Mouse (Mus musculus): Measurements from ENCODE around the gene Gm13696. TPM values are rescaled to one million over a fixed set of nuclear protein-coding genes. Genes with fewer than 3 reads are reported as not detected.
A peak's percentile ranks its signal among the peaks of the same experiment; 100 is the strongest.
"Not testable (repeated sequence)": the region's sequence is repeated elsewhere in the genome, so short reads cannot be mapped to it uniquely, and the experiment has no call there.

The Gm13696 gene
- not detected in 2 replicates for polyA plus RNA-seq (2016; fragmentation: Nextera tagmentation; extraction: Ambion mirVana)

- not testable (repeated sequence) for ATAC-seq (ENCODE audit: insufficient number of reproducible peaks, insufficient read depth, low FRiP score, low TSS enrichment, low read depth); H3K9me3 ChIP-seq; H3K4me2 ChIP-seq; H3K27me3 ChIP-seq; H3K36me3 ChIP-seq; H3K9ac ChIP-seq (replicated peaks); H3K27ac ChIP-seq; H3K4me3 ChIP-seq (replicated peaks); H3K4me1 ChIP-seq (replicated peaks)
- no CpG with 5 or more reads among the region's 6 CpGs for WGBS
These were observed at the start of gene Gm13696 for GRCm38 (mm10) chr2:83972823-83973222. Gene Gm13696 (plus strand): TSS chr2:83973123.

GRCm38 (mm10) chr2:83929478-83930088, 43.3 kb upstream of the Gm13696 start:
- WGBS, result 55% methylated on average over 2 of the region's 2 CpGs
- H3K27ac ChIP-seq, result no peak overlapping the region
- no peaks in the 10 kb centered on the region for H3K4me1 ChIP-seq (replicated peaks)
- H3K9ac ChIP-seq (replicated peaks), result no peak overlapping the region
- H3K9me3 ChIP-seq, result no peaks in the 10 kb centered on the region
- no peaks in the 10 kb centered on the region for H3K36me3 ChIP-seq
- no peaks in the 10 kb centered on the region for H3K27me3 ChIP-seq
- ATAC-seq (ENCODE audit: insufficient number of reproducible peaks, insufficient read depth, low FRiP score, low TSS enrichment, low read depth), result no peak
- H3K4me3 ChIP-seq (replicated peaks), result no peak overlapping the region
- H3K4me2 ChIP-seq, result no peak overlapping the region

GRCm38 (mm10) chr2:83940931-83941361, 32.0 kb upstream of the Gm13696 start, which contains the start of gene Zswim2:
Gene Zswim2 (minus strand): TSS chr2:83941228.
- H3K27me3 ChIP-seq, result no peaks in the 10 kb centered on the region
- H3K9ac ChIP-seq (replicated peaks), result 0 out of 2 replicates have a peak within 1 kb of the TSS, but pooled peaks have one; percentile 27
- no peak within 1 kb of the TSS for H3K27ac ChIP-seq
- H3K4me1 ChIP-seq (replicated peaks), result peaks cover 6% of the 10 kb centered on the region
- H3K4me2 ChIP-seq, result peak within 1 kb of the TSS; percentile 66
- WGBS, result 1% methylated on average over 20 of the region's 20 CpGs
- peak; percentile 86 for ATAC-seq (ENCODE audit: insufficient number of reproducible peaks, insufficient read depth, low FRiP score, low TSS enrichment, low read depth)
- no peaks in the 10 kb centered on the region for H3K36me3 ChIP-seq
- peak within 1 kb of the TSS; percentile 33 for H3K4me3 ChIP-seq (replicated peaks)
- no peaks in the 10 kb centered on the region for H3K9me3 ChIP-seq

GRCm38 (mm10) chr2:83941378-83941777, 31.5 kb upstream of the Gm13696 start:
- H3K4me1 ChIP-seq (replicated peaks), result peaks cover 6% of the 10 kb centered on the region
- no peak overlapping the region for H3K9ac ChIP-seq (replicated peaks)
- ATAC-seq (ENCODE audit: insufficient number of reproducible peaks, insufficient read depth, low FRiP score, low TSS enrichment, low read depth), result no peak
- no peaks in the 10 kb centered on the region for H3K36me3 ChIP-seq
- no peaks in the 10 kb centered on the region for H3K9me3 ChIP-seq
- peak overlapping the region; percentile 66 for H3K4me2 ChIP-seq
- H3K4me3 ChIP-seq (replicated peaks), result no peak overlapping the region
- H3K27ac ChIP-seq, result no peak overlapping the region
- 37% methylated on average over 3 of the region's 3 CpGs for WGBS
- no peaks in the 10 kb centered on the region for H3K27me3 ChIP-seq

- Histone ChIP-seq H3K4me3 (replicated peaks) (no peak overlapping the region), H3K36me3 (no peaks in the 10 kb centered on the region), H3K27ac (no peak overlapping the region), H3K4me2 (no peak overlapping the region), H3K9me3 (no peaks in the 10 kb centered on the region), H3K9ac (replicated peaks) (no peak overlapping the region), H3K4me1 (replicated peaks) (peaks cover 6% of the 10 kb centered on the region), H3K27me3 (no peaks in the 10 kb centered on the region)
- ATAC-seq (ENCODE audit: insufficient number of reproducible peaks, insufficient read depth, low FRiP score, low TSS enrichment, low read depth), result no peak
- 79% methylated on average over 4 of the region's 4 CpGs for WGBS
These were observed 31.1 kb upstream of the Gm13696 start for GRCm38 (mm10) chr2:83941792-83942191.

GRCm38 (mm10) chr2:83955393-83955792, 17.5 kb upstream of the Gm13696 start, which contains the start of gene Gm13698:
Gene Gm13698 (plus strand): TSS chr2:83955693.
- H3K4me2 ChIP-seq; H3K9me3 ChIP-seq; H3K4me1 ChIP-seq (replicated peaks); ATAC-seq (ENCODE audit: insufficient number of reproducible peaks, insufficient read depth, low FRiP score, low TSS enrichment, low read depth); H3K9ac ChIP-seq (replicated peaks); H3K27me3 ChIP-seq; H3K4me3 ChIP-seq (replicated peaks); H3K36me3 ChIP-seq; H3K27ac ChIP-seq: not testable (repeated sequence)
- WGBS, result no CpG with 5 or more reads among the region's 6 CpGs

- H3K9ac ChIP-seq (replicated peaks); H3K4me2 ChIP-seq; H3K4me3 ChIP-seq (replicated peaks); H3K27me3 ChIP-seq; ATAC-seq (ENCODE audit: insufficient number of reproducible peaks, insufficient read depth, low FRiP score, low TSS enrichment, low read depth); H3K9me3 ChIP-seq; H3K27ac ChIP-seq; H3K36me3 ChIP-seq; H3K4me1 ChIP-seq (replicated peaks): not testable (repeated sequence)
- no CpG with 5 or more reads among the region's 6 CpGs for WGBS
These were observed 11.7 kb upstream of the Gm13696 start, which contains the start of gene Gm13693 for GRCm38 (mm10) chr2:83961203-83961602. Gene Gm13693 (plus strand): TSS chr2:83961503.

GRCm38 (mm10) chr2:83967013-83967412, 5.9 kb upstream of the Gm13696 start, which contains the start of gene Gm13695:
Gene Gm13695 (plus strand): TSS chr2:83967313.
- not testable (repeated sequence) for H3K4me3 ChIP-seq (replicated peaks); H3K4me1 ChIP-seq (replicated peaks); H3K27ac ChIP-seq; H3K9me3 ChIP-seq; H3K4me2 ChIP-seq; H3K36me3 ChIP-seq; H3K27me3 ChIP-seq; H3K9ac ChIP-seq (replicated peaks); ATAC-seq (ENCODE audit: insufficient number of reproducible peaks, insufficient read depth, low FRiP score, low TSS enrichment, low read depth)
- no CpG with 5 or more reads among the region's 6 CpGs for WGBS

GRCm38 (mm10) chr2:83978633-83979032, 5.7 kb downstream of the Gm13696 start, which contains the start of gene Gm13694:
Gene Gm13694 (plus strand): TSS chr2:83978933.
- not testable (repeated sequence) for H3K4me3 ChIP-seq (replicated peaks); H3K9me3 ChIP-seq; H3K36me3 ChIP-seq; H3K27me3 ChIP-seq; H3K4me2 ChIP-seq; H3K9ac ChIP-seq (replicated peaks); H3K27ac ChIP-seq; ATAC-seq (ENCODE audit: insufficient number of reproducible peaks, insufficient read depth, low FRiP score, low TSS enrichment, low read depth); H3K4me1 ChIP-seq (replicated peaks)
- WGBS, result no CpG with 5 or more reads among the region's 6 CpGs

GRCm38 (mm10) chr2:83984443-83984842, 11.5 kb downstream of the Gm13696 start, which contains the start of gene Gm13697:
Gene Gm13697 (plus strand): TSS chr2:83984743.
- not testable (repeated sequence) for H3K27me3 ChIP-seq; H3K9ac ChIP-seq (replicated peaks); H3K4me1 ChIP-seq (replicated peaks); H3K27ac ChIP-seq; H3K36me3 ChIP-seq; H3K4me2 ChIP-seq; ATAC-seq (ENCODE audit: insufficient number of reproducible peaks, insufficient read depth, low FRiP score, low TSS enrichment, low read depth); H3K9me3 ChIP-seq; H3K4me3 ChIP-seq (replicated peaks)
- WGBS, result no CpG with 5 or more reads among the region's 6 CpGs

- H3K36me3 ChIP-seq; H3K9ac ChIP-seq (replicated peaks); H3K4me2 ChIP-seq; H3K27me3 ChIP-seq; H3K4me1 ChIP-seq (replicated peaks); ATAC-seq (ENCODE audit: insufficient number of reproducible peaks, insufficient read depth, low FRiP score, low TSS enrichment, low read depth); H3K4me3 ChIP-seq (replicated peaks); H3K27ac ChIP-seq; H3K9me3 ChIP-seq: not testable (repeated sequence)
- no CpG with 5 or more reads among the region's 6 CpGs for WGBS
These were observed 17.3 kb downstream of the Gm13696 start, which contains the start of gene Gm13691 for GRCm38 (mm10) chr2:83990253-83990652. Gene Gm13691 (plus strand): TSS chr2:83990553.

Data from limb, embryonic 12.5 days (tissue).